Mouse (Mus musculus): ENCODE data around the gene Gsg1.
A peak's percentile ranks its signal among the peaks of the same experiment; 100 is the strongest.

Gene Gsg1

GRCm38 (mm10) chr6:135254153-135254552, at the start of gene Gsg1:
Gsg1 (minus strand) TSS chr6:135254351.
- DNase-seq (ENCODE audit: low read depth, low spot score) = no peak

- no peak for DNase-seq (ENCODE audit: low read depth, low spot score)
Observed at GRCm38 (mm10) chr6:135302421-135303125, 48.4 kb upstream of the Gsg1 start.

- DNase-seq (ENCODE audit: low read depth, low spot score) = no peak
Observed at GRCm38 (mm10) chr6:135300469-135300868, 46.3 kb upstream of the Gsg1 start.

- no peak for DNase-seq (ENCODE audit: low read depth, low spot score)
Observed at GRCm38 (mm10) chr6:135299024-135299550, 44.9 kb upstream of the Gsg1 start.

- no peak for DNase-seq (ENCODE audit: low read depth, low spot score)
Observed at GRCm38 (mm10) chr6:135297570-135297969, 43.4 kb upstream of the Gsg1 start.

GRCm38 (mm10) chr6:135296267-135296666, 42.1 kb upstream of the Gsg1 start:
- DNase-seq (ENCODE audit: low read depth, low spot score) = peak; percentile 2

- DNase-seq (ENCODE audit: low read depth, low spot score) = no peak
Observed at GRCm38 (mm10) chr6:135295082-135295861, 41.1 kb upstream of the Gsg1 start.

GRCm38 (mm10) chr6:135294150-135294549, 40.0 kb upstream of the Gsg1 start:
- no peak for DNase-seq (ENCODE audit: low read depth, low spot score)

GRCm38 (mm10) chr6:135292391-135292790, 38.2 kb upstream of the Gsg1 start:
- no peak for DNase-seq (ENCODE audit: low read depth, low spot score)

- no peak for DNase-seq (ENCODE audit: low read depth, low spot score)
Observed at GRCm38 (mm10) chr6:135279856-135280255, 25.7 kb upstream of the Gsg1 start.

- DNase-seq (ENCODE audit: low read depth, low spot score) = no peak
Observed at GRCm38 (mm10) chr6:135279286-135279685, 25.1 kb upstream of the Gsg1 start.

- no peak for DNase-seq (ENCODE audit: low read depth, low spot score)
Observed at GRCm38 (mm10) chr6:135278302-135278701, 24.2 kb upstream of the Gsg1 start.

- no peak for DNase-seq (ENCODE audit: low read depth, low spot score)
Observed at GRCm38 (mm10) chr6:135276474-135277295, 22.5 kb upstream of the Gsg1 start.

GRCm38 (mm10) chr6:135275231-135275630, 21.1 kb upstream of the Gsg1 start:
- no peak for DNase-seq (ENCODE audit: low read depth, low spot score)

GRCm38 (mm10) chr6:135273066-135273465, 18.9 kb upstream of the Gsg1 start:
- no peak for DNase-seq (ENCODE audit: low read depth, low spot score)

- no peak for DNase-seq (ENCODE audit: low read depth, low spot score)
Observed at GRCm38 (mm10) chr6:135271761-135272160, 17.6 kb upstream of the Gsg1 start.

- no peak for DNase-seq (ENCODE audit: low read depth, low spot score)
Observed at GRCm38 (mm10) chr6:135269626-135270025, 15.5 kb upstream of the Gsg1 start.

GRCm38 (mm10) chr6:135268392-135268791, 14.2 kb upstream of the Gsg1 start:
- DNase-seq (ENCODE audit: low read depth, low spot score) = no peak

GRCm38 (mm10) chr6:135267221-135267620, 13.1 kb upstream of the Gsg1 start:
- DNase-seq (ENCODE audit: low read depth, low spot score) = no peak

- no peak for DNase-seq (ENCODE audit: low read depth, low spot score)
Observed at GRCm38 (mm10) chr6:135266056-135266455, 11.9 kb upstream of the Gsg1 start.

- no peak for DNase-seq (ENCODE audit: low read depth, low spot score)
Observed at GRCm38 (mm10) chr6:135264136-135264535, 10.0 kb upstream of the Gsg1 start.

GRCm38 (mm10) chr6:135262565-135262964, 8.4 kb upstream of the Gsg1 start:
- DNase-seq (ENCODE audit: low read depth, low spot score) = no peak
